Mouse (Mus musculus): ENCODE measurements around the gene Cntd1. TPM values are rescaled to one million over a fixed set of nuclear protein-coding genes. Genes with fewer than 3 reads are reported as not detected.

Cntd1 gene
- polyA plus RNA-seq, 1 experiment, result 1.6 TPM

DNA sequence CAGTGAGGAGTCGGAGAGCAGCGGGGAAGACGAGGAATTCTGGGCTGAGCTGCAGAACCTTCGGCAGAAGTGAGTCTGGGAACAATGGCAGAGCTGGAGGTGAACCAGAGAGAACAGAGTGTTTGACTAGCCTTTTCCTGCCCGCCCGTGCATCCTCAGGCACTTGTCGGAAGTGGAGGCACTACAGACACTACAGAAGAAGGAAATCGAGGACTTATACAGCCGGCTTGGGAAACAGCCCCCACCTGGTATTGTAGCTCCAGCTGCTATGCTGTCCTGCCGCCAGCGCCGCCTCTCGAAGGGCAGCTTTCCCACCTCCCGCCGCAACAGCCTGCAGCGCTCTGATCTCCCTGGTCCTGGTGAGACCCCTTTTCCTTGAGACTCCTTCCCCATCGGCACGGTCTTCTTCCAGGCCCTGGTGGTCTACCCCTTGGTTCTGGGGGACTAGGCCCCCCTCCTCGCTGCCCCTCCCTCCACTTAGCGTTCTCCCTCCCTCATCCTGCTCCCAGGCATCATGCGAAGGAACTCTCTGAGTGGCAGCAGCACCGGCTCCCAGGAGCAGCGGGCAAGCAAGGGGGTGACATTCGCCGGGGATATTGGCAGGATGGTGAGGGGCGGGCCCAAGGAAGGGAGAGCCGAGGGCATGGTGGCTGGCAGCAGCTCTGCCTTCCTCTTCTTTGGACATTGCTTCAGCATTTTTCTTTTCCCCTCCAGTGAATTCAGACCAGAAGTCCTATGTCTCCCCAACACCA lies 2.3 kb upstream of the Cntd1 start:
- H3K27ac ChIP-seq (ENCODE audit: insufficient read depth, low read depth, low read length), result peak overlapping the region; percentile 89
- H3K4me1 ChIP-seq (ENCODE audit: control insufficient read depth, insufficient read depth, low read length), result peaks cover 25% of the 10 kb centered on the region
- 44% methylated on average over 27 of the region's 27 CpGs for WGBS

DNA sequence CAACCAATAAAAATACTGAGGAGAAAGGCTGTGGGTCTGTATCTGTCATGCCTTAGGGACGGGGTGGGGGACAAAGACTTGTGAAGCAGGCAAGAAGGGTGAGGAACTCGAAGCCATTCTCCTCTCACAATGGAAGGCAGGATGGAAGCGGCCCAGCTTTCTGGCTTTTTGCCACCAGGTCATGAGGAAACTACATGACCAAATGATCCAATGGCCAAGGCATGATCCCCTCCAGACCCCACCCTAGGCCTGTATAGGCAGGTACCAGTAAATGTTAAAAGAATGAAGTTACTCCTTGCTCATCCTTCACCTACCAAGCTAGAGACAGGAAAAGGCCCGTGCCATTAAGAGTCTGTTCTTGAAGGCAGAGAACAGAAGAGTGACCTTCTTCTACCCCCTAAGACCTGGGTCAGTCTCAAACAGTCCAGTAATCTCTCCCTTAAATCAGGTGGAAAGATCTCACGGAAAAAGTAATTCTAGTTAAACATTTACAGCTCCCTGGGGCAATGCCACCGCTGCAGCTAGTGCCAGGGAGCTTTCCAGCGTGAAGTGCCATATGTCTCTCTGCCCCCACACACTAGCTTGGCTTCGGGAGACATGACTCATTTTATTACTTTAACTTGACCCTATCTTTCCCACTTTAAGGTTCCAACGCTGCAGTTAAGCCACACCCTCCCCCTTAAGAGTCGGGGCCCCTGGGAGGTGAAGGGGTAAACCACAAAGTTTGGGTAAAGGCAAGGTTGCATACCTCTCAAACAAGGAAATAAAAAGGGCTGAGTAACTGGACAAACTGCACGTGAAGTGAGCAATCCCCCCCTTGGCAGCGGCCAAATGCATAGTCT lies 1.2 kb upstream of the Cntd1 start:
- TF ChIP-seq POLR2A (IDR thresholded peaks at IDR 0.05; ENCODE audit: low read depth, low read length) (no peak), CTCF (conservative IDR thresholded peaks at IDR 0.05; ENCODE audit: insufficient read depth, insufficient read length, low read depth, low read length) (no peak)
- Histone ChIP-seq H3K36me3 (ENCODE audit: control insufficient read depth, insufficient read depth, low read length) (no peaks in the 10 kb centered on the region; the same call in 1 of the 2 replicates), H3K27me3 (replicated peaks; ENCODE audit: control insufficient read depth, insufficient read depth, low read length) (no peaks in the 10 kb centered on the region), H3K27ac (ENCODE audit: insufficient read depth, low read depth, low read length) (peak overlapping the region; percentile 89), H3K4me1 (ENCODE audit: control insufficient read depth, insufficient read depth, low read length) (peaks cover 25% of the 10 kb centered on the region), H3K4me3 (ENCODE audit: insufficient read depth, low read depth, low read length) (peak overlapping the region; percentile 77)
- WGBS, result 21% methylated on average over 12 of the region's 12 CpGs
- DNase-seq, result peak; percentile 96

More for the DNA sequence above, 2.3 kb upstream of the Cntd1 start:
- DNase-seq, result peak; percentile 54
- H3K4me3 ChIP-seq (ENCODE audit: insufficient read depth, low read depth, low read length), result no peak overlapping the region
- no peak for TF ChIP-seq CTCF (conservative IDR thresholded peaks at IDR 0.05; ENCODE audit: insufficient read depth, insufficient read length, low read depth, low read length)
- TF ChIP-seq POLR2A (IDR thresholded peaks at IDR 0.05; ENCODE audit: low read depth, low read length), result no peak
- H3K27me3 ChIP-seq (replicated peaks; ENCODE audit: control insufficient read depth, insufficient read depth, low read length), result no peaks in the 10 kb centered on the region
- no peaks in the 10 kb centered on the region; the same call in 1 of the 2 replicates for H3K36me3 ChIP-seq (ENCODE audit: control insufficient read depth, insufficient read depth, low read length)

DNA sequence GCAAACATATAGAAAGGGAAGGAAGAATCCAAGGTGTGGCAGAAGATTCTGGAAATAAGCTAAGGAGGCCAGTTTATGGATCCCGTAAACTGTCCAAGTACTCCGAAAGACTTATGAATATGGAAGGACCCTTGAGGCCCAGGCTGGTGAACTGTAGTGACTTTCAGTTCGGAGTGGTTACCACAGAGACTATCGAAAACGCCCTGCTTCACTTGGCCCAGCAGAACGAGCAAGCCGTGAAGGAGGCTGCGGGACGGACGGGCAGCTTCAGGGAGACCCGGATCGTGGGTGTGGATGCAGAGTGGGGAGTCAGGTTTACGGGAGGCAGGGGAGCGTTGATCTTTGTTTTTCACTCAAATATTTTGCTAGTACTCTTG lies 369 bp downstream of the Cntd1 start:
- Histone ChIP-seq H3K4me1 (ENCODE audit: control insufficient read depth, insufficient read depth, low read length) (peaks cover 33% of the 10 kb centered on the region), H3K27me3 (replicated peaks; ENCODE audit: control insufficient read depth, insufficient read depth, low read length) (no peaks in the 10 kb centered on the region), H3K27ac (ENCODE audit: insufficient read depth, low read depth, low read length) (peak overlapping the region; percentile 36; the same call in 1 of the 2 replicates), H3K4me3 (ENCODE audit: insufficient read depth, low read depth, low read length) (no peak overlapping the region), H3K36me3 (ENCODE audit: control insufficient read depth, insufficient read depth, low read length) (no peaks in the 10 kb centered on the region; the same call in 1 of the 2 replicates)
- no peak for DNase-seq
- 43% methylated on average over 14 of the region's 14 CpGs for WGBS
- no peak for TF ChIP-seq CTCF (conservative IDR thresholded peaks at IDR 0.05; ENCODE audit: insufficient read depth, insufficient read length, low read depth, low read length)
- TF ChIP-seq POLR2A (IDR thresholded peaks at IDR 0.05; ENCODE audit: low read depth, low read length), result no peak

DNA sequence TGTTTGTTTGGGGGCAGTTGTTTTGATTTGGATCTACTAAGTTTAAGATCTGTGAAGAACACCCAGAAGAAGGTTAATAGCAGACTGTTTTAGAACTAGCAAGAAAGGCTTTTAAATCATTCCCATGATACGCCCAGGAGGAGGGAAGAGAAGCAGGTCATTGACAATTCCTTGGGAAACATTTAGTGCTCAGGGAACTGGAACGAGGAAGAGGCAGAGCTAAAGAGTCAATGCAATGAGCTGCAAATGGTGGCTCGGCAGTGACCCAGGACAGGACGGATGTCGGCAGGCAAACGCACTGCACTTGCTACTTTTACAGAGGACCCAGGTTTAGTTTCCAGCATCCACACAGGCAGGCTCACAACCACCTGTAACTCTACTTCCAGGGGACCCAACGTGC lies 2.0 kb downstream of the Cntd1 start:
- 14% methylated on average over 7 of the region's 7 CpGs for WGBS
- Histone ChIP-seq H3K36me3 (ENCODE audit: control insufficient read depth, insufficient read depth, low read length) (no peaks in the 10 kb centered on the region; the same call in 1 of the 2 replicates), H3K27ac (ENCODE audit: insufficient read depth, low read depth, low read length) (peak overlapping the region; percentile 39), H3K4me1 (ENCODE audit: control insufficient read depth, insufficient read depth, low read length) (peaks cover 41% of the 10 kb centered on the region), H3K27me3 (replicated peaks; ENCODE audit: control insufficient read depth, insufficient read depth, low read length) (no peaks in the 10 kb centered on the region), H3K4me3 (ENCODE audit: insufficient read depth, low read depth, low read length) (no peak overlapping the region)
- DNase-seq, result peak; percentile 70
- no peak for TF ChIP-seq CTCF (conservative IDR thresholded peaks at IDR 0.05; ENCODE audit: insufficient read depth, insufficient read length, low read depth, low read length)
- no peak for TF ChIP-seq POLR2A (IDR thresholded peaks at IDR 0.05; ENCODE audit: low read depth, low read length)

DNA sequence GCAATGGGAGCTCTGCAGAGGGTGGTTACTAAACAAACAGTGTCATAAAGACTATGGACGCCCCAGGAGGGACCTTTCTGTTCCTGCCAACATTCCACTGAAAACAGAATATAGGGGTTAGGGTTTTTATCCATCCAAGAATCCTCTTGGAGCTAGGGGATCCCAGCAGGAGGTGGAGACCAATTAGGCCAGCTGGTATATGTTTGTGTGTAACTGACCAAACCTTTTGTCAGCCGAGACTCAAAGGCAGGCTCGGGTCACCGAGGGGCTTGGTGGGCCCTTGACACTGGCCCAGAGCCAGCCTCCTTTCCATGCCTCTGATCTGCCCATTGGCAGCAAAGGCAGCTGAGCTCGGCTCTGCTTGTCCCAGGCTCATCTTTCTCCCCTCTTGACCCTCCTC lies 4.1 kb downstream of the Cntd1 start:
- Histone ChIP-seq H3K27ac (ENCODE audit: insufficient read depth, low read depth, low read length) (peak overlapping the region; percentile 91), H3K4me3 (ENCODE audit: insufficient read depth, low read depth, low read length) (no peak overlapping the region), H3K36me3 (ENCODE audit: control insufficient read depth, insufficient read depth, low read length) (peaks cover 4% of the 10 kb centered on the region), H3K4me1 (ENCODE audit: control insufficient read depth, insufficient read depth, low read length) (peaks cover 26% of the 10 kb centered on the region), H3K27me3 (replicated peaks; ENCODE audit: control insufficient read depth, insufficient read depth, low read length) (no peaks in the 10 kb centered on the region)
- WGBS, result 34% methylated on average over 5 of the region's 5 CpGs
- TF ChIP-seq POLR2A (IDR thresholded peaks at IDR 0.05; ENCODE audit: low read depth, low read length) (no peak), CTCF (conservative IDR thresholded peaks at IDR 0.05; ENCODE audit: insufficient read depth, insufficient read length, low read depth, low read length) (no peak)
- no peak for DNase-seq

DNA sequence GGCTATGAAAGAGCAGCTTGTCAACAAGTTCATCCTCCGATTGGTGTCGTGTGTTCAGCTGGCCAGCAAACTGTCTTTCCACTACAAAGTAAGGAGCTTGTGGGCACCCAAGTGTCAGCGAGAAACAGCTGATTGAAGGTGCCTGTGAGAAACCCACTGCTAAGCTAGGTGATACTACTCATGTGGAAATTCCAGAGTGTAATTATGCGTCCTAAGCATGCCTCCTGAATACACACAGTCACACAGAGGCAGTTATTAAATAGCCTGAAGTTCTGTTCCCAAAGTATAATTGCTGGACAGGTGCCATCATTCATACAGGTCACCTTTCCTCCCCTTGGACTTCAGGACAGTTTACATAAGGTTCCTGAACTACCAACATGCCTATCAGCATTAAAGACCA lies 5.0 kb downstream of the Cntd1 start:
- Histone ChIP-seq H3K4me3 (ENCODE audit: insufficient read depth, low read depth, low read length) (no peak overlapping the region), H3K36me3 (ENCODE audit: control insufficient read depth, insufficient read depth, low read length) (peaks cover 4% of the 10 kb centered on the region), H3K27me3 (replicated peaks; ENCODE audit: control insufficient read depth, insufficient read depth, low read length) (no peaks in the 10 kb centered on the region), H3K4me1 (ENCODE audit: control insufficient read depth, insufficient read depth, low read length) (peaks cover 26% of the 10 kb centered on the region), H3K27ac (ENCODE audit: insufficient read depth, low read depth, low read length) (peak overlapping the region; percentile 91)
- 38% methylated on average over 4 of the region's 4 CpGs for WGBS
- DNase-seq, result peak; percentile 85
- no peak for TF ChIP-seq POLR2A (IDR thresholded peaks at IDR 0.05; ENCODE audit: low read depth, low read length)

DNA sequence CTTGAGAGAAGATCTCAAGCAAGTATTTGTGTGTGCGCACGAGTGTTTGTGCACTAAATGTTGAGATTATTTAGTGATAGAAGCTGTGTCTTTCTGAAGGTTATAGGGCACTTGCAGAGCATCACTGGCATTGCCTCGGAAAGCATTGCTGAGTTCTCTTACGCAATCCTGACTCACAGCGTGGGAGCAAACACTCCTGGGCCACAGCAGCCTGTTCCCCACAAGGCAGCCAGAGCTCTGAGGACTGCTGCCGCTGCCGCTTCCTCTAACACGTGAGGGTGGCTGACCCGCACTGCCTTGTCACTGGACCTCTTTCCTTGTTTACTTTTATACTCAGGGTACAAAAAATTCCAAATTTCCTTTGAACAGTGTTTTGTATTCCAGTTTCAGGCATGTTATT lies 8.5 kb downstream of the Cntd1 start:
- Histone ChIP-seq H3K27me3 (replicated peaks; ENCODE audit: control insufficient read depth, insufficient read depth, low read length) (no peaks in the 10 kb centered on the region), H3K4me3 (ENCODE audit: insufficient read depth, low read depth, low read length) (no peak overlapping the region), H3K4me1 (ENCODE audit: control insufficient read depth, insufficient read depth, low read length) (peaks cover 21% of the 10 kb centered on the region), H3K27ac (ENCODE audit: insufficient read depth, low read depth, low read length) (peak overlapping the region; percentile 66), H3K36me3 (ENCODE audit: control insufficient read depth, insufficient read depth, low read length) (peaks cover 5% of the 10 kb centered on the region)
- WGBS, result 67% methylated on average over 9 of the region's 9 CpGs
- no peak for DNase-seq
- no peak for TF ChIP-seq CTCF (conservative IDR thresholded peaks at IDR 0.05; ENCODE audit: insufficient read depth, insufficient read length, low read depth, low read length)
- TF ChIP-seq POLR2A (IDR thresholded peaks at IDR 0.05; ENCODE audit: low read depth, low read length), result no peak
